9 mouse cellular contexts compared by ENCODE assay signal in the genomic region with DNA sequence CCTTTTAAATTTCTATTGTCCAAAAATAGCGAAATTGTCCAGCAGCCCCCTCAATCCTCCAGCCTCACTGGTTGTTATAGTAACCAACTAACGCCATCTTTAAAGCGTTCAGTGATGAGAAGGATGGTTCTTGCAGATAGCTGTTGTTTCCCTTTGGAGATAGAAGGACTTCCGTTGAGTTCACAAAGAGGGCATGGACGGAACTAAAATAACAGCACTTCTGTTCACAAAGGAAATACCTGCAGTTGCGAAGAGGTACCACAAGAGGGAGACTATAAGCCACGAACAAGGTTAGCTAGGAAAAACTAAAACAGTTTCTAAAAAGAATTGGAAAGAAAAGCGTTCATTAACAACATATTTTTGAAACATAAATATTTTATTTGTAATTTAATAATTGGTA.
A peak's percentile ranks its signal among the peaks of the same experiment; 100 is the strongest.
DNase-seq lines count a peak whose midpoint lies in the region; ATAC-seq and TF ChIP-seq lines count a peak whose summit lies in the region.
"Had no signal": no experiment of that assay in that cellular context is flagged by ENCODE, and none has a peak within 500 bp of the region (broad histone marks: within the 10 kb centered on the region; RNA-seq: fewer than 3 reads in every experiment).

No protein-coding gene starts in this region.

- no peak for ATAC-seq in hindbrain, embryonic 11.5 days (ENCODE audit: low FRiP score)
- ATAC-seq in hindbrain, embryonic 16.5 days, result no peak
- ATAC-seq in midbrain, postnatal 0 days (ENCODE audit: low FRiP score), result no peak

- H3K9me3 ChIP-seq in hindbrain, embryonic 11.5 days (ENCODE audit: control insufficient read depth, low read length), result no peaks in the 10 kb centered on the region
- no peaks in the 10 kb centered on the region for H3K9me3 ChIP-seq in hindbrain, embryonic 16.5 days (ENCODE audit: control insufficient read depth, low read length)
- H3K9me3 ChIP-seq in ES-E14 (ENCODE audit: control insufficient read depth, insufficient read depth, low read depth, low read length), result no peaks in the 10 kb centered on the region
- H3K9me3 ChIP-seq in midbrain, postnatal 0 days (ENCODE audit: low read length), result no peaks in the 10 kb centered on the region
- H3K9me3 ChIP-seq: limb, embryonic 13.5 days had no signal

- H3K4me2 ChIP-seq in hindbrain, embryonic 11.5 days (replicated peaks; ENCODE audit: low read depth, low read length), result no peak overlapping the region
- H3K4me2 ChIP-seq in hindbrain, embryonic 16.5 days (ENCODE audit: low read length), result no peak overlapping the region
- no peak overlapping the region for H3K4me2 ChIP-seq in midbrain, postnatal 0 days (ENCODE audit: low read depth, low read length, poor library complexity, severe bottlenecking)
- H3K4me2 ChIP-seq: limb, embryonic 13.5 days had no signal

- no peaks in the 10 kb centered on the region for H3K27me3 ChIP-seq in hindbrain, embryonic 11.5 days (ENCODE audit: control insufficient read depth, insufficient read depth, low read length)
- no peaks in the 10 kb centered on the region for H3K27me3 ChIP-seq in hindbrain, embryonic 16.5 days (replicated peaks; ENCODE audit: control insufficient read depth, insufficient read depth, low read length)
- no peaks in the 10 kb centered on the region for H3K27me3 ChIP-seq in midbrain, postnatal 0 days (ENCODE audit: insufficient read depth, low read length)
- H3K27me3 ChIP-seq: limb, embryonic 13.5 days had no signal

- H3K36me3 ChIP-seq in hindbrain, embryonic 11.5 days (ENCODE audit: control insufficient read depth, insufficient read depth, low read length), result no peaks in the 10 kb centered on the region
- no peaks in the 10 kb centered on the region for H3K36me3 ChIP-seq in hindbrain, embryonic 16.5 days (ENCODE audit: control insufficient read depth, insufficient read depth, low read length)
- H3K36me3 ChIP-seq in ES-E14 (ENCODE audit: control insufficient read depth, insufficient read depth, low read length, poor library complexity, severe bottlenecking), result no peaks in the 10 kb centered on the region
- no peaks in the 10 kb centered on the region for H3K36me3 ChIP-seq in midbrain, postnatal 0 days (ENCODE audit: insufficient read depth, low read length)
- H3K36me3 ChIP-seq: limb, embryonic 13.5 days had no signal

- H3K27ac ChIP-seq in hindbrain, embryonic 11.5 days (ENCODE audit: low read depth, low read length), result no peak overlapping the region
- H3K27ac ChIP-seq in hindbrain, embryonic 16.5 days (ENCODE audit: low read depth, low read length), result no peak overlapping the region
- no peak overlapping the region for H3K27ac ChIP-seq in ES-E14 (ENCODE audit: insufficient read depth, low read depth, low read length, poor library complexity, severe bottlenecking)
- no peak overlapping the region for H3K27ac ChIP-seq in midbrain, postnatal 0 days (ENCODE audit: low read depth, low read length)
- H3K27ac ChIP-seq: limb, embryonic 13.5 days had no signal

- no peak overlapping the region for H3K9ac ChIP-seq in hindbrain, embryonic 11.5 days (ENCODE audit: low read depth, low read length)
- no peak overlapping the region for H3K9ac ChIP-seq in hindbrain, embryonic 16.5 days (ENCODE audit: low read depth, low read length)
- H3K9ac ChIP-seq in ES-E14 (ENCODE audit: insufficient read depth, low read depth, low read length, poor library complexity, severe bottlenecking), result no peak overlapping the region
- no peak overlapping the region for H3K9ac ChIP-seq in midbrain, postnatal 0 days (replicated peaks; ENCODE audit: low read length, poor library complexity, severe bottlenecking)
- H3K9ac ChIP-seq: limb, embryonic 13.5 days had no signal

- in situ Hi-C loops in ES-E14 (cut with MboI; ENCODE audit: low sequenced_read_pairs in 2 of 2, unreplicated experiment in 2 of 2), result no loop called here

- peak; percentile 88 for TF ChIP-seq CTCF in midbrain, postnatal 0 days (IDR thresholded peaks at IDR 0.05)

- H3K4me1 ChIP-seq in hindbrain, embryonic 11.5 days (replicated peaks; ENCODE audit: control insufficient read depth, insufficient read depth, low read length), result no peaks in the 10 kb centered on the region
- no peaks in the 10 kb centered on the region for H3K4me1 ChIP-seq in hindbrain, embryonic 16.5 days (ENCODE audit: control insufficient read depth, insufficient read depth, low read depth, low read length)
- no peaks in the 10 kb centered on the region for H3K4me1 ChIP-seq in ES-E14 (ENCODE audit: control insufficient read depth in 2 of 2, insufficient read depth in 2 of 2, low read length in 2 of 2, poor library complexity in 1 of 2)
- no peaks in the 10 kb centered on the region for H3K4me1 ChIP-seq in midbrain, postnatal 0 days (ENCODE audit: insufficient read depth, low read length)
- H3K4me1 ChIP-seq: limb, embryonic 13.5 days had no signal

- peak; percentile 75 for DNase-seq in hindbrain, embryonic 11.5 days (ENCODE audit: low spot score)
- peak; percentile 54 for DNase-seq in ES-E14 (ENCODE audit: low read depth, low spot score)
- DNase-seq in cerebellum, adult 8-10 months, result peak; percentile 49
- DNase-seq in gastrocnemius, postnatal 10 days, result peak; percentile 44
- DNase-seq in layer of hippocampus, postnatal 14 days (ENCODE audit: low spot score in 2 of 2), result peak; percentile 34 to 73
- peak; percentile 74 for DNase-seq in midbrain, postnatal 0 days (ENCODE audit: low spot score)
- DNase-seq in thymus, postnatal 0 days (ENCODE audit: low spot score), result peak; percentile 74

- 36% methylated on average over 8 of the region's 8 CpGs for WGBS in hindbrain, embryonic 11.5 days
- WGBS in hindbrain, embryonic 16.5 days, result 31% methylated on average over 8 of the region's 8 CpGs
- 29% methylated on average over 8 of the region's 8 CpGs for WGBS in midbrain, postnatal 0 days

- H3K4me3 ChIP-seq in hindbrain, embryonic 11.5 days (ENCODE audit: low read depth, low read length), result no peak overlapping the region
- H3K4me3 ChIP-seq in hindbrain, embryonic 16.5 days (ENCODE audit: low read length), result no peak overlapping the region
- no peak overlapping the region for H3K4me3 ChIP-seq in ES-E14 (ENCODE audit: insufficient read depth in 1 of 2, low read depth in 1 of 2, low read length in 2 of 2, poor library complexity in 1 of 2, severe bottlenecking in 1 of 2)
- H3K4me3 ChIP-seq in midbrain, postnatal 0 days (ENCODE audit: low read depth, low read length), result no peak overlapping the region
- H3K4me3 ChIP-seq: limb, embryonic 13.5 days had no signal

TF ChIP-seq in ES-E14, 5 proteins besides CTCF, POLR2A, EP300 and RAD21:
- TF ChIP-seq MAFK (IDR thresholded peaks at IDR 0.05; ENCODE audit: insufficient read depth, low read depth, low read length) (no peak), CHD2 (IDR thresholded peaks at IDR 0.05; ENCODE audit: low read depth, low read length) (no peak), ZC3H11A (IDR thresholded peaks at IDR 0.05; ENCODE audit: borderline replicate concordance, low read depth, low read length) (peak; percentile 30; the same call in 1 of the 2 replicates)
